Mouse (Mus musculus) adrenal gland, postnatal 14 days (tissue): ENCODE measurements at regions not wholly inside any gene's neighbourhood (a gene's known extent, or its start where the extent isn't known, plus 50 kb on each side); places are given as distances from the start of the nearest gene placed in this dataset.

Experiments
- DNase-seq: peaks from one replicate; pipeline ENCODE4 v3.0.0; 2021; ENCODE audit warnings: mixed read lengths

- no peak for DNase-seq
Measured at GRCm38 (mm10) chr5:21109030-21109429, 53.3 kb upstream of the Ptpn12 start.

DNA sequence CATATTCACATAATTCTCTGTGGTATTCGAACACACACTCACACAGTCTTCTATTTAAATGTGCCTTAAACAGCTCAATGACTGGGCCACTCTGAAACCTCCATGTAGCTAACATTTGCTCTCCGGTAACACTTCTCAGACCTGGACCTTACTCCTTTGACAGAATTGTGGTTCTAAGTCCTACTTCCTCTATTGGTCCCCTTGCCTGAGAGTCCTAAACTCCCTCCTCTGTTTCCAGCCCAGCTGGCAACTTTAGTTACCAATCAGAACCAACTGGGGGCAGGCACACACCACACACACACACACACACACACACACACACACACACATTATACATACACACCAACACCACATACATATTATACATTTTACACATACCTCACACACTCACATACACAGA, 57.7 kb upstream of the Ptpn12 start:
- DNase-seq: no peak

DNA sequence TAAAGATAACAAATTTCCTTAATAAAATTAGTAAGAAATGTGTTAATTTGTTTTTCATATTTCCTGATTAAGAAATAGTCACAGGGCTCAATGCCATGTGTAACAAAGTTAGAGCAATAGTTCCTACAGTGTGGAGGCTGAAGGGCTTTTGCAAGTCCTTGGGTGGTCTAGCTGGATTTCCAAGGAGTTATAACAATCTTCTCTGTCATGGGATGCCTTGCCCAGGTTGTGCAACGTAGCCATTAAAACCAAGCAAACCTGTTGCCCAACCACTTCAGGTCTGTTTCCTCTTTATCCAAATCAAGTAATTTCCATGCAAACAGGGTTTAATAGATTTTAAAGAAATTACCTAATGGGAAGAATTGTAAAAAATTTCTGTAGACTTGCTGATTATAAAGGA, 59.8 kb upstream of the Ptpn12 start:
- no peak for DNase-seq

DNA sequence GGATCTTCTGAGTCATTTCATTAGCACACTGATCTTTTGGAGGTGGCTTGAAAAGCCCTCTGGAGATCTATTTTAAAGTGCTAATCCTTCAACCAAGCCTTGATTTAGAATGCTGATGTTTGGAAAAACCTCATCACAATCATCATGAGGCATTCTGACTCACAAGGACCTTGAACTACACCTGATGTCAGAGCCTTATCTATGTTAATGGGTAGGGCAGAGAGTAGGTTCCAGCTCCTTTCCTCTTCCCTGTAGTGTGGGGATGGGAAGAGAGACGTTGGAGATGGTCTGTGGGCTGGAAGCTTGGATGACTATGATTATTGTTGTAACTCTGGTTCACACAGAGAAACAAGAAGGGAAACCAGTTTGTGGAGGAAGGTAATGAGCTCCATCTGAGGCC, 63.0 kb upstream of the Gsap start:
- no peak for DNase-seq

GRCm38 (mm10) chr5:21125085-21125484, 61.0 kb upstream of the Gsap start:
- no peak for DNase-seq

DNA sequence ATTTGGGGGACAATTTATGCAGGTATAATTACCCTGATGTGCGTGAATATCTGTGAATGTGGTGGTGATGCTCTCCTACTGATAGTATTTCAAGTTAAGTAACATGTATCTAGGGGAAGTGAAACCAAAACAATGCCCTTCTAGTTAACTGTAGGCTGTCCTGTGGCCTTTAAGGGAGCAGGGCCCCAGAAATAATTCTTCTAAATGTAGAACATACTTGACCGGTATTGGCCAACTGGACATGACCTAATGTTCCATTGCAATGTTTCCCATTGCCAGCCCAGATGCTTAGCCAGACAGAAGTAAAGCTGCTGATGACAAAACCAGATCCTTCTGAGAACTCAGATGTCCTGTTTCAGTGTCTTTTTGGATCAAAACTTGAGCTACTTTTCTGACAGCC, 54.9 kb upstream of the Gsap start:
- peak; percentile 34 for DNase-seq

DNA sequence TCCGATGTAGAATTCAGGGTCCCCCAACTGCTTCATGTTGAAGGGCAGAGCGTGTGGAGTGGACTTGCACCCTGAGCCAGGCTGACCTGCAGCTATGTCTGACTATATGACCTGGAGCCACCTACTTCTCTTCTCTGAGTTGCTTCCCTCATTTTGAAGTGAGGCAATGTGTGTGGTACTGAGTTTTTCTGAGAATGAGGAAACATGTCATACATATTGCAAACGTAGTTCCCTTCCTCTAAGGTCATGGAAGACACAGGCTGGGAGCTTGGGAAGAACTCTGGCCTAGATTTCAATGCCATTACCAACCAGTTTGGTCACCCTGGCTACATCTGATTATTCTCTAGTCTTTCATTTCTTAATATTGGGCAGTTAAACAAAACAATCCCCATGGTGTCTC, 54.1 kb upstream of the Gsap start:
- DNase-seq: no peak

GRCm38 (mm10) chr5:21135476-21135875, 50.6 kb upstream of the Gsap start:
- DNase-seq: peak; percentile 29

- peak; percentile 68 for DNase-seq
Measured at GRCm38 (mm10) chr5:21136081-21136480, 50.0 kb upstream of the Gsap start.
